Mouse (Mus musculus): ENCODE data around the gene Tat.

DNA sequence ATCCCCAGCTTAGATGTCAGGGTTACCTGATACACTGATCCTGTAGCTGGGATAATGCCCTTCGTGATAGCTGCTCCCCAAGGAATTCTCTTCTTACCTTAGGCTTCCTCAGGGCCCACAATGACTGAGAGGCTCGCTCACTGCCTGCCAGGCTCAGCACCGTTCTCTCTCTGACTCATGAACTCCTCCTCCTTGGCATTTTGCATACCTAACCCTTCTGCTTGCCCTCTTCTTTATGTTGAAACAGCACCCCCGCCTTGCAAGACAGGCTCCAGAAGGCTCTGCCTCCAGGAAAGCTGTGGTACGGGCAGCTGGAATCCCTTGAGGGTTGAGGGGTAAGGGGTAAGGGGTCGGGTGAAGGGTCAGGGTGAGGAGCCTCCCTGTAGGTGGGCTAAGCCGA is 49.0 kb downstream of the Tat start:
- TF ChIP-seq CTCF (IDR thresholded peaks at IDR 0.05; ENCODE audit: extremely low read depth, insufficient read depth, insufficient read length, insufficient replicate concordance) (no peak), POLR2A (IDR thresholded peaks at IDR 0.05; ENCODE audit: low read depth, low read length) (no peak)

Measured in spleen, adult 2 months (tissue).